Mouse (Mus musculus) small intestine, adult 2 months (tissue): ENCODE data around the gene Slc30a2.

Experiments
- CTCF ChIP-seq: fragments of 200-500 bp; IDR thresholded peaks from 2 replicates; pipeline ENCODE4 v1.5.1; 2012; ENCODE audit warnings: low read depth, mild to moderate bottlenecking, control low read depth, inconsistent platforms, low read length, moderate library complexity, mixed read lengths; ENCODE audit not compliant: insufficient replicate concordance, insufficient read length; ENCODE audit errors: extremely low read depth
- POLR2A ChIP-seq: fragments of 200-500 bp; IDR thresholded peaks from 2 replicates; pipeline ENCODE4 v1.6.1; 2012; ENCODE audit warnings: low read depth, mild to moderate bottlenecking, control low read depth, inconsistent platforms, low read length, moderate library complexity

GRCm38 (mm10) chr4:134319074-134319473, 23.9 kb upstream of the Slc30a2 start:
- TF ChIP-seq CTCF (no peak), POLR2A (no peak)
